Mouse (Mus musculus) midbrain, embryonic 14.5 days (tissue): ENCODE data around the gene Tspan33. TPM values are rescaled to one million over a fixed set of nuclear protein-coding genes. Genes with fewer than 3 reads are reported as not detected.

ENCODE experiments used
- ATAC-seq: fragments of 200-750 bp; cut with Nextera tagmentation; 2 replicates; pipeline ENCODE4 v1.8.0; 2017; ENCODE audit warnings: moderate number of reproducible peaks, moderate library complexity; ENCODE audit not compliant: low FRiP score, low TSS enrichment
- DNase-seq: peaks from one replicate; pipeline ENCODE4 v3.0.0-alpha.2; 2015
- H3K27ac ChIP-seq: fragments of 300-500 bp; sonication (generic); replicated peaks from 2 replicates; pipeline ENCODE4 v1.5.1; 2014; ENCODE audit warnings: mild to moderate bottlenecking, low read depth, low read length, moderate library complexity
- H3K27me3 ChIP-seq: fragments of 300-500 bp; sonication (generic); 2 replicates; pipeline ENCODE4 v1.6.1; 2014; ENCODE audit warnings: low read length, control low read depth, mixed read lengths; ENCODE audit not compliant: control insufficient read depth, insufficient read depth
- H3K36me3 ChIP-seq: fragments of 300-500 bp; sonication (generic); 2 replicates; pipeline ENCODE4 v1.6.1; 2014; ENCODE audit warnings: low read length, control low read depth; ENCODE audit not compliant: control insufficient read depth, insufficient read depth
- H3K4me1 ChIP-seq: fragments of 300-500 bp; sonication (generic); 2 replicates; pipeline ENCODE4 v1.6.1; 2014; ENCODE audit warnings: mild to moderate bottlenecking, antibody characterized with exemption, low read length, control low read depth; ENCODE audit not compliant: control insufficient read depth, insufficient read depth
- H3K4me2 ChIP-seq: fragments of 300-500 bp; sonication (generic); 2 replicates; pipeline ENCODE4 v1.6.1; 2014; ENCODE audit warnings: mild to moderate bottlenecking, low read length, moderate library complexity
- H3K4me3 ChIP-seq: fragments of 300-500 bp; sonication (generic); replicated peaks from 2 replicates; pipeline ENCODE4 v1.5.1; 2014; ENCODE audit warnings: low read depth, low read length
- H3K9ac ChIP-seq: fragments of 300-500 bp; sonication (generic); replicated peaks from 2 replicates; pipeline ENCODE4 v1.6.1; 2014; ENCODE audit warnings: mild to moderate bottlenecking, low read length, moderate library complexity
- H3K9me3 ChIP-seq: fragments of 300-500 bp; sonication (generic); 2 replicates; pipeline ENCODE4 v1.6.1; 2016; ENCODE audit warnings: low read length, control low read depth, mixed read lengths; ENCODE audit not compliant: control insufficient read depth
- WGBS: fragments of 180-500 bp; shearing (Covaris S2); extraction: QIAGEN DNeasy Blood & Tissue Kit; methylation state at CpG from one replicate; pipeline ENCODE4 v1.1.7; 2014; 5-methylcytosine and 5-hydroxymethylcytosine counted together
- polyA plus RNA-seq: library from polyadenylated mRNA; unstranded; fragments of >200 nt; fragmentation: Nextera tagmentation; extraction: Ambion mirVana; gene quantifications from 2 replicates; pipeline ENCODE4 v1.2.1, GENCODE M21; 2014

Gene Tspan33
- polyA plus RNA-seq = 3.2 and 3.8 TPM in 2 replicates

- Histone ChIP-seq H3K4me3 (peak within 1 kb of the TSS; percentile 73), H3K9ac (peak within 1 kb of the TSS; percentile 77), H3K9me3 (no peaks in the 10 kb centered on the region), H3K36me3 (no peaks in the 10 kb centered on the region), H3K4me2 (peak within 1 kb of the TSS; percentile 99), H3K4me1 (peaks cover 4% of the 10 kb centered on the region; the same call in 1 of the 2 replicates), H3K27ac (peak within 1 kb of the TSS; percentile 13; the same call in 1 of the 2 replicates), H3K27me3 (0 out of 2 replicates have a peak, but pooled peaks cover 9% of the 10 kb centered on the region)
- ATAC-seq (peak; percentile 98), DNase-seq (peak; percentile 97)
- WGBS = 1% methylated on average over 38 of the region's 41 CpGs
Observed at GRCm38 (mm10) chr6:29693953-29694352, at the start of gene Tspan33. TSS of gene Tspan33 (plus strand) at chr6:29694222.

- ATAC-seq = no peak
Observed at GRCm38 (mm10) chr6:29649494-29650169, 44.4 kb upstream of the Tspan33 start.

GRCm38 (mm10) chr6:29650170-29650549 is 43.9 kb upstream of the Tspan33 start:
- Histone ChIP-seq H3K27me3 (no peaks in the 10 kb centered on the region), H3K9ac (no peak overlapping the region), H3K9me3 (no peaks in the 10 kb centered on the region), H3K4me2 (no peak overlapping the region), H3K36me3 (no peaks in the 10 kb centered on the region), H3K27ac (no peak overlapping the region), H3K4me1 (no peaks in the 10 kb centered on the region), H3K4me3 (no peak overlapping the region)
- ATAC-seq = no peak
- 71% methylated on average over 10 of the region's 10 CpGs for WGBS
- no peak for DNase-seq

More at GRCm38 (mm10) chr6:29649494-29650169, 44.4 kb upstream of the Tspan33 start:
- Histone ChIP-seq H3K4me2 (no peak overlapping the region), H3K27me3 (no peaks in the 10 kb centered on the region), H3K4me1 (no peaks in the 10 kb centered on the region), H3K27ac (no peak overlapping the region), H3K36me3 (no peaks in the 10 kb centered on the region), H3K4me3 (no peak overlapping the region), H3K9me3 (no peaks in the 10 kb centered on the region), H3K9ac (no peak overlapping the region)
- WGBS = 32% methylated on average over 14 of the region's 14 CpGs
- DNase-seq = peak; percentile 90

- Histone ChIP-seq H3K27me3 (no peaks in the 10 kb centered on the region), H3K9me3 (no peaks in the 10 kb centered on the region), H3K36me3 (no peaks in the 10 kb centered on the region), H3K9ac (no peak overlapping the region), H3K4me2 (no peak overlapping the region), H3K4me3 (no peak overlapping the region), H3K4me1 (no peaks in the 10 kb centered on the region), H3K27ac (no peak overlapping the region)
- ATAC-seq (no peak), DNase-seq (no peak)
Observed at GRCm38 (mm10) chr6:29653271-29653670, 40.8 kb upstream of the Tspan33 start.

- no peak overlapping the region for H3K27ac ChIP-seq
- no peak for DNase-seq
- no peaks in the 10 kb centered on the region for H3K9me3 ChIP-seq
- no peak overlapping the region for H3K4me3 ChIP-seq
- no peaks in the 10 kb centered on the region for H3K4me1 ChIP-seq
- H3K9ac ChIP-seq = no peak overlapping the region
- 90% methylated on average over 3 of the region's 3 CpGs for WGBS
- no peaks in the 10 kb centered on the region for H3K27me3 ChIP-seq
- H3K4me2 ChIP-seq = no peak overlapping the region
- H3K36me3 ChIP-seq = no peaks in the 10 kb centered on the region
- ATAC-seq = no peak
Observed at GRCm38 (mm10) chr6:29658626-29659475, 35.2 kb upstream of the Tspan33 start.

- H3K27ac ChIP-seq = no peak overlapping the region
- ATAC-seq (no peak), DNase-seq (no peak)
- no peak overlapping the region for H3K4me3 ChIP-seq
- H3K9me3 ChIP-seq = no peaks in the 10 kb centered on the region
- H3K4me1 ChIP-seq = no peaks in the 10 kb centered on the region
- H3K4me2 ChIP-seq = no peak overlapping the region
- no peaks in the 10 kb centered on the region for H3K36me3 ChIP-seq
- WGBS = 89% methylated on average over 2 of the region's 2 CpGs
- no peaks in the 10 kb centered on the region for H3K27me3 ChIP-seq
- no peak overlapping the region for H3K9ac ChIP-seq
Observed at GRCm38 (mm10) chr6:29659964-29660363, 34.1 kb upstream of the Tspan33 start.

GRCm38 (mm10) chr6:29660662-29661307 is 33.2 kb upstream of the Tspan33 start:
- DNase-seq (peak; percentile 15), ATAC-seq (no peak)
- 44% methylated on average over 11 of the region's 11 CpGs for WGBS
- H3K9me3 ChIP-seq = no peaks in the 10 kb centered on the region
- no peaks in the 10 kb centered on the region for H3K36me3 ChIP-seq
- no peak overlapping the region for H3K4me2 ChIP-seq
- H3K9ac ChIP-seq = no peak overlapping the region
- no peaks in the 10 kb centered on the region for H3K27me3 ChIP-seq
- H3K4me3 ChIP-seq = no peak overlapping the region
- H3K4me1 ChIP-seq = no peaks in the 10 kb centered on the region
- H3K27ac ChIP-seq = no peak overlapping the region

- no peaks in the 10 kb centered on the region for H3K36me3 ChIP-seq
- H3K4me1 ChIP-seq = no peaks in the 10 kb centered on the region
- no peak overlapping the region for H3K27ac ChIP-seq
- H3K9ac ChIP-seq = no peak overlapping the region
- ATAC-seq = no peak
- no peak overlapping the region for H3K4me2 ChIP-seq
- no peak for DNase-seq
- WGBS = 81% methylated on average over 6 of the region's 6 CpGs
- no peak overlapping the region for H3K4me3 ChIP-seq
- H3K9me3 ChIP-seq = no peaks in the 10 kb centered on the region
- no peaks in the 10 kb centered on the region for H3K27me3 ChIP-seq
Observed at GRCm38 (mm10) chr6:29667266-29667665, 26.8 kb upstream of the Tspan33 start.
